Mouse (Mus musculus): ENCODE data around the gene Zfp366.

Gene Zfp366

GRCm38 (mm10) chr13:99227456-99228250 is 43.0 kb downstream of the Zfp366 start:
- DNase-seq (ENCODE audit: low spot score) = no peak

GRCm38 (mm10) chr13:99228821-99229570 is 44.4 kb downstream of the Zfp366 start:
- no peak for DNase-seq (ENCODE audit: low spot score)

- no peak for DNase-seq (ENCODE audit: low spot score)
Observed at GRCm38 (mm10) chr13:99229641-99230494, 45.2 kb downstream of the Zfp366 start.

- no peak for DNase-seq (ENCODE audit: low spot score)
Observed at GRCm38 (mm10) chr13:99230495-99230868, 45.9 kb downstream of the Zfp366 start.

GRCm38 (mm10) chr13:99233333-99233732 is 48.7 kb downstream of the Zfp366 start:
- no peak for DNase-seq (ENCODE audit: low spot score)

GRCm38 (mm10) chr13:99233956-99234355 is 49.3 kb downstream of the Zfp366 start:
- no peak for DNase-seq (ENCODE audit: low spot score)

- no peak for DNase-seq (ENCODE audit: low spot score)
Observed at GRCm38 (mm10) chr13:99235428-99236210, 51.0 kb downstream of the Zfp366 start.

GRCm38 (mm10) chr13:99236222-99236621 is 51.6 kb downstream of the Zfp366 start:
- no peak for DNase-seq (ENCODE audit: low spot score)

GRCm38 (mm10) chr13:99237122-99237521 is 52.5 kb downstream of the Zfp366 start:
- DNase-seq (ENCODE audit: low spot score) = no peak

GRCm38 (mm10) chr13:99237841-99238216 is 53.2 kb downstream of the Zfp366 start:
- DNase-seq (ENCODE audit: low spot score) = no peak

- peak; percentile 25 for DNase-seq (ENCODE audit: low spot score)
Observed at GRCm38 (mm10) chr13:99238217-99239160, 53.9 kb downstream of the Zfp366 start.

- no peak for DNase-seq (ENCODE audit: low spot score)
Observed at GRCm38 (mm10) chr13:99239161-99239530, 54.5 kb downstream of the Zfp366 start.

GRCm38 (mm10) chr13:99239741-99240140 is 55.1 kb downstream of the Zfp366 start:
- no peak for DNase-seq (ENCODE audit: low spot score)

GRCm38 (mm10) chr13:99241984-99242383 is 57.4 kb downstream of the Zfp366 start:
- no peak for DNase-seq (ENCODE audit: low spot score)

GRCm38 (mm10) chr13:99242895-99243294 is 58.3 kb downstream of the Zfp366 start:
- DNase-seq (ENCODE audit: low spot score) = no peak

- DNase-seq (ENCODE audit: low spot score) = no peak
Observed at GRCm38 (mm10) chr13:99243831-99244230, 59.2 kb downstream of the Zfp366 start.

GRCm38 (mm10) chr13:99244471-99244870 is 59.8 kb downstream of the Zfp366 start:
- no peak for DNase-seq (ENCODE audit: low spot score)

- DNase-seq (ENCODE audit: low spot score) = no peak
Observed at GRCm38 (mm10) chr13:99244896-99245295, 60.3 kb downstream of the Zfp366 start.

GRCm38 (mm10) chr13:99245916-99246460 is 61.4 kb downstream of the Zfp366 start:
- DNase-seq (ENCODE audit: low spot score) = no peak

GRCm38 (mm10) chr13:99250806-99251205 is 66.2 kb downstream of the Zfp366 start:
- no peak for DNase-seq (ENCODE audit: low spot score)

Data from urinary bladder, postnatal 25 days (tissue).